Mouse (Mus musculus): Measurements from ENCODE around the gene Fgf11. TPM values are rescaled to one million over a fixed set of nuclear protein-coding genes. Genes with fewer than 3 reads are reported as not detected.
A peak's percentile ranks its signal among the peaks of the same experiment; 100 is the strongest.

The Fgf11 gene
- polyA plus RNA-seq, 1 experiment from 2014 or later: 4.3 TPM

- H3K27ac ChIP-seq: no peak within 1 kb of the TSS
- ATAC-seq (ENCODE audit: low FRiP score): no peak
- no peak for DNase-seq (ENCODE audit: low spot score)
- 5% methylated on average over 29 of the region's 29 CpGs for WGBS
- 0 out of 2 replicates have a peak within 1 kb of the TSS, but pooled peaks have one; percentile 4 for H3K9ac ChIP-seq
- no peaks in the 10 kb centered on the region for H3K36me3 ChIP-seq (replicated peaks; ENCODE audit: control insufficient read depth, insufficient read depth)
- H3K4me2 ChIP-seq (replicated peaks): peak within 1 kb of the TSS; percentile 88
- H3K4me1 ChIP-seq (replicated peaks; ENCODE audit: control insufficient read depth, insufficient read depth, low read length): peaks cover 27% of the 10 kb centered on the region
- H3K4me3 ChIP-seq (replicated peaks; ENCODE audit: low read length): no peak within 1 kb of the TSS
- peaks cover 21% of the 10 kb centered on the region for H3K27me3 ChIP-seq (ENCODE audit: control insufficient read depth, insufficient read depth, low read length)
- H3K9me3 ChIP-seq (ENCODE audit: control insufficient read depth, low read length): no peaks in the 10 kb centered on the region
Measured at GRCm38 (mm10) chr11:69804972-69805909, 3.6 kb upstream of the Fgf11 start, which contains the start of gene Tmem102. TSS of gene Tmem102 (minus strand) at chr11:69805624.

- Histone ChIP-seq H3K4me3 (replicated peaks; ENCODE audit: low read length) (no peak overlapping the region), H3K27me3 (ENCODE audit: control insufficient read depth, insufficient read depth, low read length) (peaks cover 21% of the 10 kb centered on the region), H3K4me1 (replicated peaks; ENCODE audit: control insufficient read depth, insufficient read depth, low read length) (peaks cover 29% of the 10 kb centered on the region), H3K36me3 (replicated peaks; ENCODE audit: control insufficient read depth, insufficient read depth) (no peaks in the 10 kb centered on the region), H3K4me2 (replicated peaks) (peak overlapping the region; percentile 88), H3K9me3 (ENCODE audit: control insufficient read depth, low read length) (no peaks in the 10 kb centered on the region), H3K9ac (0 out of 2 replicates have a peak overlapping the region, but pooled peaks have one; percentile 4), H3K27ac (no peak overlapping the region)
- no peak for DNase-seq (ENCODE audit: low spot score)
- no peak for ATAC-seq (ENCODE audit: low FRiP score)
- WGBS: 7% methylated on average over 12 of the region's 12 CpGs
Measured at GRCm38 (mm10) chr11:69804652-69804940, 2.9 kb upstream of the Fgf11 start.

- Histone ChIP-seq H3K36me3 (replicated peaks; ENCODE audit: control insufficient read depth, insufficient read depth) (no peaks in the 10 kb centered on the region), H3K4me2 (replicated peaks) (peak overlapping the region; percentile 88), H3K27me3 (ENCODE audit: control insufficient read depth, insufficient read depth, low read length) (peaks cover 21% of the 10 kb centered on the region), H3K9me3 (ENCODE audit: control insufficient read depth, low read length) (no peaks in the 10 kb centered on the region), H3K9ac (peak overlapping the region; percentile 70), H3K4me3 (replicated peaks; ENCODE audit: low read length) (peak overlapping the region; percentile 49), H3K27ac (0 out of 2 replicates have a peak overlapping the region, but pooled peaks have one; percentile 90), H3K4me1 (replicated peaks; ENCODE audit: control insufficient read depth, insufficient read depth, low read length) (peaks cover 35% of the 10 kb centered on the region)
- ATAC-seq (ENCODE audit: low FRiP score): peak; percentile 18; the same call in 1 of the 2 replicates
- 1% methylated on average over 60 of the region's 60 CpGs for WGBS
- DNase-seq (ENCODE audit: low spot score): peak; percentile 75
Measured at GRCm38 (mm10) chr11:69803786-69804651, 2.4 kb upstream of the Fgf11 start.

- peak overlapping the region; percentile 70 for H3K9ac ChIP-seq
- H3K9me3 ChIP-seq (ENCODE audit: control insufficient read depth, low read length): no peaks in the 10 kb centered on the region
- peak overlapping the region; percentile 88 for H3K4me2 ChIP-seq (replicated peaks)
- ATAC-seq (ENCODE audit: low FRiP score) (no peak), DNase-seq (ENCODE audit: low spot score) (no peak)
- H3K4me3 ChIP-seq (replicated peaks; ENCODE audit: low read length): peak overlapping the region; percentile 49
- peaks cover 21% of the 10 kb centered on the region for H3K27me3 ChIP-seq (ENCODE audit: control insufficient read depth, insufficient read depth, low read length)
- H3K36me3 ChIP-seq (replicated peaks; ENCODE audit: control insufficient read depth, insufficient read depth): no peaks in the 10 kb centered on the region
- peaks cover 37% of the 10 kb centered on the region for H3K4me1 ChIP-seq (replicated peaks; ENCODE audit: control insufficient read depth, insufficient read depth, low read length)
- H3K27ac ChIP-seq: 0 out of 2 replicates have a peak overlapping the region, but pooled peaks have one; percentile 90
- 1% methylated on average over 12 of the region's 12 CpGs for WGBS
Measured at GRCm38 (mm10) chr11:69803328-69803727, 1.7 kb upstream of the Fgf11 start.

GRCm38 (mm10) chr11:69802648-69803105 is 1.0 kb upstream of the Fgf11 start:
- peak overlapping the region; percentile 70 for H3K9ac ChIP-seq
- peak overlapping the region; percentile 88 for H3K4me2 ChIP-seq (replicated peaks)
- WGBS: under 1% methylated on average over 33 of the region's 33 CpGs
- H3K4me1 ChIP-seq (replicated peaks; ENCODE audit: control insufficient read depth, insufficient read depth, low read length): peaks cover 37% of the 10 kb centered on the region
- peak overlapping the region; percentile 49 for H3K4me3 ChIP-seq (replicated peaks; ENCODE audit: low read length)
- H3K27me3 ChIP-seq (ENCODE audit: control insufficient read depth, insufficient read depth, low read length): peaks cover 21% of the 10 kb centered on the region
- H3K9me3 ChIP-seq (ENCODE audit: control insufficient read depth, low read length): no peaks in the 10 kb centered on the region
- peak overlapping the region; percentile 90 for H3K27ac ChIP-seq
- peak; percentile 25; the same call in 1 of the 2 replicates for ATAC-seq (ENCODE audit: low FRiP score)
- H3K36me3 ChIP-seq (replicated peaks; ENCODE audit: control insufficient read depth, insufficient read depth): no peaks in the 10 kb centered on the region
- peak; percentile 75 for DNase-seq (ENCODE audit: low spot score)

GRCm38 (mm10) chr11:69800392-69801197 is 1.1 kb downstream of the Fgf11 start:
- ATAC-seq (ENCODE audit: low FRiP score): peak; percentile 69
- no peaks in the 10 kb centered on the region for H3K9me3 ChIP-seq (ENCODE audit: control insufficient read depth, low read length)
- peak overlapping the region; percentile 88 for H3K4me2 ChIP-seq (replicated peaks)
- H3K36me3 ChIP-seq (replicated peaks; ENCODE audit: control insufficient read depth, insufficient read depth): no peaks in the 10 kb centered on the region
- H3K27ac ChIP-seq: peak overlapping the region; percentile 90
- peak overlapping the region; percentile 70 for H3K9ac ChIP-seq
- WGBS: 0% methylated on average over 35 of the region's 36 CpGs
- H3K27me3 ChIP-seq (ENCODE audit: control insufficient read depth, insufficient read depth, low read length): peaks cover 21% of the 10 kb centered on the region
- peak overlapping the region; percentile 49 for H3K4me3 ChIP-seq (replicated peaks; ENCODE audit: low read length)
- peak; percentile 74 for DNase-seq (ENCODE audit: low spot score)
- peaks cover 37% of the 10 kb centered on the region for H3K4me1 ChIP-seq (replicated peaks; ENCODE audit: control insufficient read depth, insufficient read depth, low read length)

GRCm38 (mm10) chr11:69800138-69800391 is 1.6 kb downstream of the Fgf11 start:
- DNase-seq (ENCODE audit: low spot score) (no peak), ATAC-seq (ENCODE audit: low FRiP score) (peak; percentile 32)
- Histone ChIP-seq H3K9ac (peak overlapping the region; percentile 70), H3K9me3 (ENCODE audit: control insufficient read depth, low read length) (no peaks in the 10 kb centered on the region), H3K36me3 (replicated peaks; ENCODE audit: control insufficient read depth, insufficient read depth) (no peaks in the 10 kb centered on the region), H3K4me1 (replicated peaks; ENCODE audit: control insufficient read depth, insufficient read depth, low read length) (peaks cover 37% of the 10 kb centered on the region), H3K4me3 (replicated peaks; ENCODE audit: low read length) (peak overlapping the region; percentile 49), H3K27me3 (ENCODE audit: control insufficient read depth, insufficient read depth, low read length) (peaks cover 17% of the 10 kb centered on the region), H3K4me2 (replicated peaks) (peak overlapping the region; percentile 88), H3K27ac (peak overlapping the region; percentile 90)
- WGBS: 0% methylated on average over 11 of the region's 11 CpGs

GRCm38 (mm10) chr11:69799394-69800137 is 2.1 kb downstream of the Fgf11 start:
- H3K4me3 ChIP-seq (replicated peaks; ENCODE audit: low read length): peak overlapping the region; percentile 49
- H3K36me3 ChIP-seq (replicated peaks; ENCODE audit: control insufficient read depth, insufficient read depth): no peaks in the 10 kb centered on the region
- WGBS: 17% methylated on average over 11 of the region's 12 CpGs
- H3K4me2 ChIP-seq (replicated peaks): peak overlapping the region; percentile 88
- ATAC-seq (ENCODE audit: low FRiP score): no peak
- H3K4me1 ChIP-seq (replicated peaks; ENCODE audit: control insufficient read depth, insufficient read depth, low read length): peaks cover 35% of the 10 kb centered on the region
- peaks cover 16% of the 10 kb centered on the region for H3K27me3 ChIP-seq (ENCODE audit: control insufficient read depth, insufficient read depth, low read length)
- peak overlapping the region; percentile 90 for H3K27ac ChIP-seq
- H3K9me3 ChIP-seq (ENCODE audit: control insufficient read depth, low read length): no peaks in the 10 kb centered on the region
- DNase-seq (ENCODE audit: low spot score): no peak
- peak overlapping the region; percentile 70 for H3K9ac ChIP-seq
